Mouse (Mus musculus): Measurements from ENCODE around the gene Aoc3. TPM values are rescaled to one million over a fixed set of nuclear protein-coding genes. Genes with fewer than 3 reads are reported as not detected.
"Not testable (repeated sequence)": the region's sequence is repeated elsewhere in the genome, so short reads cannot be mapped to it uniquely, and the experiment has no call there.

The Aoc3 gene
- total RNA-seq, 2 experiments from 2014 or later: 39.0 to 49.9 TPM

- intact Hi-C loops (cut with DNase I): no loop called here
Observed at GRCm38 (mm10) chr11:101326147-101326546, 4.3 kb upstream of the Aoc3 start.

GRCm38 (mm10) chr11:101327311-101327710 lies 3.1 kb upstream of the Aoc3 start:
- no peak for DNase-seq
- intact Hi-C loops (cut with DNase I): no loop called here

More at GRCm38 (mm10) chr11:101326147-101326546, 4.3 kb upstream of the Aoc3 start:
- DNase-seq: no peak

- intact Hi-C loops (cut with DNase I): no loop called here
- DNase-seq: peak; percentile 80 to 83
Observed at GRCm38 (mm10) chr11:101328941-101329635, 1.3 kb upstream of the Aoc3 start.

GRCm38 (mm10) chr11:101330961-101331360 lies 556 bp downstream of the Aoc3 start:
- DNase-seq; intact Hi-C loops (cut with DNase I): not testable (repeated sequence)

- peak; percentile 38 to 49 for DNase-seq
- intact Hi-C loops (cut with DNase I): loop anchor here (2.0 kb wide), 1 partner anchor 28 kb away; no protein-coding TSS in a partner anchor
Observed at GRCm38 (mm10) chr11:101332537-101332936, 2.1 kb downstream of the Aoc3 start.

GRCm38 (mm10) chr11:101334023-101334422 lies 3.6 kb downstream of the Aoc3 start:
- intact Hi-C loops (cut with DNase I): no loop called here
- DNase-seq: no peak

- intact Hi-C loops (cut with DNase I): no loop called here
- DNase-seq: no peak
Observed at GRCm38 (mm10) chr11:101334516-101334915, 4.1 kb downstream of the Aoc3 start.

- intact Hi-C loops (cut with DNase I): no loop called here
- DNase-seq: no peak
Observed at GRCm38 (mm10) chr11:101335685-101336084, 5.3 kb downstream of the Aoc3 start.

GRCm38 (mm10) chr11:101338123-101338760 lies 7.8 kb downstream of the Aoc3 start:
- intact Hi-C loops (cut with DNase I): no loop called here
- no peak for DNase-seq

GRCm38 (mm10) chr11:101347083-101347775 lies 16.8 kb downstream of the Aoc3 start:
- DNase-seq: no peak
- intact Hi-C loops (cut with DNase I): no loop called here

GRCm38 (mm10) chr11:101348774-101349173 lies 18.4 kb downstream of the Aoc3 start:
- intact Hi-C loops (cut with DNase I): no loop called here
- no peak for DNase-seq

GRCm38 (mm10) chr11:101349216-101349615 lies 18.8 kb downstream of the Aoc3 start:
- intact Hi-C loops (cut with DNase I): no loop called here
- DNase-seq: no peak

GRCm38 (mm10) chr11:101351100-101351720 lies 20.8 kb downstream of the Aoc3 start:
- DNase-seq: no peak
- intact Hi-C loops (cut with DNase I): no loop called here

GRCm38 (mm10) chr11:101351721-101352111 lies 21.3 kb downstream of the Aoc3 start:
- intact Hi-C loops (cut with DNase I): no loop called here
- no peak for DNase-seq

GRCm38 (mm10) chr11:101353436-101353835 lies 23.0 kb downstream of the Aoc3 start:
- no peak for DNase-seq
- intact Hi-C loops (cut with DNase I): no loop called here

GRCm38 (mm10) chr11:101354438-101355010 lies 24.1 kb downstream of the Aoc3 start:
- DNase-seq: no peak
- intact Hi-C loops (cut with DNase I): no loop called here

GRCm38 (mm10) chr11:101355916-101356315 lies 25.5 kb downstream of the Aoc3 start:
- DNase-seq: no peak
- intact Hi-C loops (cut with DNase I): no loop called here

GRCm38 (mm10) chr11:101357505-101358182 lies 27.2 kb downstream of the Aoc3 start:
- intact Hi-C loops (cut with DNase I): no loop called here
- peak; percentile 31 to 41 for DNase-seq

- intact Hi-C loops (cut with DNase I): loop anchor here (2.0 kb wide), 1 partner anchor 27 kb away; no protein-coding TSS in a partner anchor
- DNase-seq: peak in 1 of 2 experiments; percentile 18
Observed at GRCm38 (mm10) chr11:101359776-101360175, 29.4 kb downstream of the Aoc3 start.

GRCm38 (mm10) chr11:101360651-101361113 lies 30.3 kb downstream of the Aoc3 start:
- intact Hi-C loops (cut with DNase I): loop anchor here (2.0 kb wide), 1 partner anchor 28 kb away; no protein-coding TSS in a partner anchor

More at GRCm38 (mm10) chr11:101360651-101361113, 30.3 kb downstream of the Aoc3 start:
- peak; percentile 16 to 23 for DNase-seq

Data from heart, postnatal 10 days (tissue).